Mouse (Mus musculus): ENCODE measurements around the gene Hipk2. TPM values are rescaled to one million over a fixed set of nuclear protein-coding genes. Genes with fewer than 3 reads are reported as not detected.

Gene Hipk2
- polyA plus RNA-seq, 1 experiment from 2014 or later, result 28.0 TPM

- H3K27me3 ChIP-seq (ENCODE audit: insufficient read depth, low read length), result no peaks in the 10 kb centered on the region
- no peak overlapping the region for H3K9ac ChIP-seq (replicated peaks; ENCODE audit: low read length)
- H3K4me2 ChIP-seq (replicated peaks; ENCODE audit: low read depth, low read length), result no peak overlapping the region
- peaks cover 5% of the 10 kb centered on the region; the same call in 1 of the 2 replicates for H3K36me3 ChIP-seq (ENCODE audit: insufficient read depth, low read length)
- H3K9me3 ChIP-seq (ENCODE audit: low read length), result no peaks in the 10 kb centered on the region
- no peaks in the 10 kb centered on the region for H3K4me1 ChIP-seq (ENCODE audit: insufficient read depth, low read length)
- ATAC-seq (ENCODE audit: low FRiP score, low TSS enrichment), result no peak
- WGBS, result 87% methylated on average over 3 of the region's 3 CpGs
- H3K4me3 ChIP-seq (ENCODE audit: low read length), result no peak overlapping the region
- H3K27ac ChIP-seq (ENCODE audit: low read length), result no peak overlapping the region
These were observed 80.7 kb downstream of the Hipk2 start for GRCm38 (mm10) chr6:38795096-38795816.

GRCm38 (mm10) chr6:38792966-38793365 is 83.0 kb downstream of the Hipk2 start:
- Histone ChIP-seq H3K4me3 (ENCODE audit: low read length) (no peak overlapping the region), H3K9ac (replicated peaks; ENCODE audit: low read length) (no peak overlapping the region), H3K27me3 (ENCODE audit: insufficient read depth, low read length) (no peaks in the 10 kb centered on the region), H3K36me3 (ENCODE audit: insufficient read depth, low read length) (peaks cover 8% of the 10 kb centered on the region), H3K4me1 (ENCODE audit: insufficient read depth, low read length) (no peaks in the 10 kb centered on the region), H3K4me2 (replicated peaks; ENCODE audit: low read depth, low read length) (no peak overlapping the region), H3K27ac (ENCODE audit: low read length) (no peak overlapping the region), H3K9me3 (ENCODE audit: low read length) (no peaks in the 10 kb centered on the region)
- no peak for ATAC-seq (ENCODE audit: low FRiP score, low TSS enrichment)
- 82% methylated on average over 3 of the region's 3 CpGs for WGBS

GRCm38 (mm10) chr6:38789221-38789810 is 86.6 kb downstream of the Hipk2 start:
- no peak overlapping the region for H3K4me3 ChIP-seq (ENCODE audit: low read length)
- ATAC-seq (ENCODE audit: low FRiP score, low TSS enrichment), result no peak

GRCm38 (mm10) chr6:38787811-38788509 is 88.0 kb downstream of the Hipk2 start:
- Histone ChIP-seq H3K4me2 (replicated peaks; ENCODE audit: low read depth, low read length) (no peak overlapping the region), H3K4me1 (ENCODE audit: insufficient read depth, low read length) (peaks cover 8% of the 10 kb centered on the region; the same call in 1 of the 2 replicates), H3K9me3 (ENCODE audit: low read length) (no peaks in the 10 kb centered on the region), H3K36me3 (ENCODE audit: insufficient read depth, low read length) (peaks cover 8% of the 10 kb centered on the region), H3K9ac (replicated peaks; ENCODE audit: low read length) (no peak overlapping the region), H3K27me3 (ENCODE audit: insufficient read depth, low read length) (no peaks in the 10 kb centered on the region), H3K27ac (ENCODE audit: low read length) (no peak overlapping the region), H3K4me3 (ENCODE audit: low read length) (no peak overlapping the region)
- 81% methylated on average over 6 of the region's 6 CpGs for WGBS
- ATAC-seq (ENCODE audit: low FRiP score, low TSS enrichment), result no peak

More at GRCm38 (mm10) chr6:38789221-38789810, 86.6 kb downstream of the Hipk2 start:
- no peaks in the 10 kb centered on the region for H3K27me3 ChIP-seq (ENCODE audit: insufficient read depth, low read length)
- no peak overlapping the region for H3K4me2 ChIP-seq (replicated peaks; ENCODE audit: low read depth, low read length)
- H3K9ac ChIP-seq (replicated peaks; ENCODE audit: low read length), result no peak overlapping the region
- H3K36me3 ChIP-seq (ENCODE audit: insufficient read depth, low read length), result peaks cover 8% of the 10 kb centered on the region
- 83% methylated on average over 5 of the region's 5 CpGs for WGBS
- no peaks in the 10 kb centered on the region for H3K9me3 ChIP-seq (ENCODE audit: low read length)
- H3K27ac ChIP-seq (ENCODE audit: low read length), result no peak overlapping the region
- peaks cover 8% of the 10 kb centered on the region; the same call in 1 of the 2 replicates for H3K4me1 ChIP-seq (ENCODE audit: insufficient read depth, low read length)

- Histone ChIP-seq H3K4me3 (ENCODE audit: low read length) (no peak overlapping the region), H3K27me3 (ENCODE audit: insufficient read depth, low read length) (no peaks in the 10 kb centered on the region), H3K27ac (ENCODE audit: low read length) (no peak overlapping the region; the same call in 1 of the 2 replicates), H3K9me3 (ENCODE audit: low read length) (no peaks in the 10 kb centered on the region), H3K4me2 (replicated peaks; ENCODE audit: low read depth, low read length) (no peak overlapping the region), H3K4me1 (ENCODE audit: insufficient read depth, low read length) (peaks cover 8% of the 10 kb centered on the region; the same call in 1 of the 2 replicates), H3K9ac (replicated peaks; ENCODE audit: low read length) (no peak overlapping the region), H3K36me3 (ENCODE audit: insufficient read depth, low read length) (peaks cover 8% of the 10 kb centered on the region)
- WGBS, result 28% methylated on average over 1 of the region's 1 CpGs
- no peak for ATAC-seq (ENCODE audit: low FRiP score, low TSS enrichment)
These were observed 88.8 kb downstream of the Hipk2 start for GRCm38 (mm10) chr6:38787134-38787533.

- no peak overlapping the region for H3K4me3 ChIP-seq (ENCODE audit: low read length)
- ATAC-seq (ENCODE audit: low FRiP score, low TSS enrichment), result no peak
- H3K36me3 ChIP-seq (ENCODE audit: insufficient read depth, low read length), result peaks cover 4% of the 10 kb centered on the region; the same call in 1 of the 2 replicates
- no peaks in the 10 kb centered on the region for H3K9me3 ChIP-seq (ENCODE audit: low read length)
- WGBS, result 65% methylated on average over 1 of the region's 1 CpGs
- no peaks in the 10 kb centered on the region for H3K27me3 ChIP-seq (ENCODE audit: insufficient read depth, low read length)
- no peak overlapping the region for H3K9ac ChIP-seq (replicated peaks; ENCODE audit: low read length)
- H3K4me1 ChIP-seq (ENCODE audit: insufficient read depth, low read length), result peaks cover 8% of the 10 kb centered on the region; the same call in 1 of the 2 replicates
- no peak overlapping the region for H3K27ac ChIP-seq (ENCODE audit: low read length)
- no peak overlapping the region for H3K4me2 ChIP-seq (replicated peaks; ENCODE audit: low read depth, low read length)
These were observed 90.2 kb downstream of the Hipk2 start for GRCm38 (mm10) chr6:38785747-38786146.

- 95% methylated on average over 7 of the region's 7 CpGs for WGBS
- Histone ChIP-seq H3K4me2 (replicated peaks; ENCODE audit: low read depth, low read length) (no peak overlapping the region), H3K4me1 (ENCODE audit: insufficient read depth, low read length) (no peaks in the 10 kb centered on the region), H3K9me3 (ENCODE audit: low read length) (no peaks in the 10 kb centered on the region), H3K27me3 (ENCODE audit: insufficient read depth, low read length) (no peaks in the 10 kb centered on the region), H3K4me3 (ENCODE audit: low read length) (no peak overlapping the region), H3K36me3 (ENCODE audit: insufficient read depth, low read length) (no peaks in the 10 kb centered on the region), H3K27ac (ENCODE audit: low read length) (no peak overlapping the region), H3K9ac (replicated peaks; ENCODE audit: low read length) (no peak overlapping the region)
- no peak for ATAC-seq (ENCODE audit: low FRiP score, low TSS enrichment)
These were observed 96.6 kb downstream of the Hipk2 start for GRCm38 (mm10) chr6:38779411-38779810.

GRCm38 (mm10) chr6:38778887-38779286 is 97.1 kb downstream of the Hipk2 start:
- H3K4me1 ChIP-seq (ENCODE audit: insufficient read depth, low read length), result no peaks in the 10 kb centered on the region
- no peaks in the 10 kb centered on the region for H3K27me3 ChIP-seq (ENCODE audit: insufficient read depth, low read length)
- H3K4me3 ChIP-seq (ENCODE audit: low read length), result no peak overlapping the region
- no peak overlapping the region for H3K4me2 ChIP-seq (replicated peaks; ENCODE audit: low read depth, low read length)
- no peak overlapping the region for H3K9ac ChIP-seq (replicated peaks; ENCODE audit: low read length)
- H3K9me3 ChIP-seq (ENCODE audit: low read length), result no peaks in the 10 kb centered on the region
- ATAC-seq (ENCODE audit: low FRiP score, low TSS enrichment), result no peak
- no peak overlapping the region for H3K27ac ChIP-seq (ENCODE audit: low read length)
- no peaks in the 10 kb centered on the region for H3K36me3 ChIP-seq (ENCODE audit: insufficient read depth, low read length)

- no peak for ATAC-seq (ENCODE audit: low FRiP score, low TSS enrichment)
- H3K9ac ChIP-seq (replicated peaks; ENCODE audit: low read length), result no peak overlapping the region
- H3K36me3 ChIP-seq (ENCODE audit: insufficient read depth, low read length), result no peaks in the 10 kb centered on the region
- peaks cover 5% of the 10 kb centered on the region for H3K4me1 ChIP-seq (ENCODE audit: insufficient read depth, low read length)
- WGBS, result 77% methylated on average over 2 of the region's 2 CpGs
- H3K4me3 ChIP-seq (ENCODE audit: low read length), result no peak overlapping the region
- no peaks in the 10 kb centered on the region for H3K9me3 ChIP-seq (ENCODE audit: low read length)
- no peak overlapping the region for H3K27ac ChIP-seq (ENCODE audit: low read length)
- no peaks in the 10 kb centered on the region for H3K27me3 ChIP-seq (ENCODE audit: insufficient read depth, low read length)
- H3K4me2 ChIP-seq (replicated peaks; ENCODE audit: low read depth, low read length), result no peak overlapping the region
These were observed 99.9 kb downstream of the Hipk2 start for GRCm38 (mm10) chr6:38776000-38776584.

All from kidney, embryonic 16.5 days (tissue).